Mouse (Mus musculus) hindbrain, embryonic 16.5 days (tissue): ENCODE measurements around the gene Pdgfd. TPM values are rescaled to one million over a fixed set of nuclear protein-coding genes. Genes with fewer than 3 reads are reported as not detected.

Experiments
- ATAC-seq: fragments of 200-750 bp; cut with Nextera tagmentation; 2 replicates; pipeline ENCODE4 v1.8.0; 2017; ENCODE audit warnings: moderate TSS enrichment, moderate library complexity
- H3K27ac ChIP-seq: fragments of 300-500 bp; sonication (generic); 2 replicates; pipeline ENCODE4 v1.5.1; 2014; ENCODE audit warnings: low read depth, mild to moderate bottlenecking, control low read depth, low read length, moderate library complexity
- H3K27me3 ChIP-seq: fragments of 300-500 bp; sonication (generic); replicated peaks from 2 replicates; pipeline ENCODE4 v1.6.1; 2014; ENCODE audit warnings: low read length; ENCODE audit not compliant: control insufficient read depth, insufficient read depth
- H3K36me3 ChIP-seq: fragments of 300-500 bp; sonication (generic); 2 replicates; pipeline ENCODE4 v1.6.1; 2014; ENCODE audit warnings: mild to moderate bottlenecking, low read length, moderate library complexity, mixed read lengths; ENCODE audit not compliant: control insufficient read depth, insufficient read depth
- H3K4me1 ChIP-seq: fragments of 300-500 bp; sonication (generic); 2 replicates; pipeline ENCODE4 v1.6.1; 2014; ENCODE audit warnings: low read depth, low read length; ENCODE audit not compliant: control insufficient read depth, insufficient read depth
- H3K4me2 ChIP-seq: fragments of 300-500 bp; sonication (generic); 2 replicates; pipeline ENCODE4 v1.6.1; 2014; ENCODE audit warnings: mild to moderate bottlenecking, low read length, control low read depth, moderate library complexity
- H3K4me3 ChIP-seq: fragments of 300-500 bp; sonication (generic); 2 replicates; pipeline ENCODE4 v1.5.1; 2014; ENCODE audit warnings: mild to moderate bottlenecking, low read length, control low read depth, moderate library complexity
- H3K9ac ChIP-seq: fragments of 300-500 bp; sonication (generic); 2 replicates; pipeline ENCODE4 v1.6.1; 2014; ENCODE audit warnings: low read depth, mild to moderate bottlenecking, control low read depth, low read length, moderate library complexity
- H3K9me3 ChIP-seq: fragments of 300-500 bp; sonication (generic); 2 replicates; pipeline ENCODE4 v1.6.1; 2014; ENCODE audit warnings: mild to moderate bottlenecking, low read length, moderate library complexity; ENCODE audit not compliant: control insufficient read depth
- WGBS: fragments of 180-500 bp; shearing (Covaris S2); extraction: QIAGEN DNeasy Blood & Tissue Kit; methylation state at CpG from one replicate; pipeline ENCODE4 v1.1.7; 2014; 5-methylcytosine and 5-hydroxymethylcytosine counted together
- polyA plus RNA-seq: library from polyadenylated mRNA; unstranded; fragments of >200 nt; fragmentation: Nextera tagmentation; extraction: Ambion mirVana; gene quantifications from 2 replicates; pipeline ENCODE4 v1.2.1, GENCODE M21; 2015

The Pdgfd gene
- polyA plus RNA-seq, 1 experiment from 2014 or later, result 5.3 TPM

- Histone ChIP-seq H3K36me3 (no peaks in the 10 kb centered on the region), H3K4me3 (no peak overlapping the region), H3K9me3 (no peaks in the 10 kb centered on the region), H3K4me1 (no peaks in the 10 kb centered on the region), H3K27me3 (no peaks in the 10 kb centered on the region), H3K9ac (no peak overlapping the region), H3K27ac (no peak overlapping the region), H3K4me2 (no peak overlapping the region)
- WGBS, result 92% methylated on average over 3 of the region's 3 CpGs
- ATAC-seq, result no peak
Observed at GRCm38 (mm10) chr9:6338344-6338743, 170.0 kb downstream of the Pdgfd start.

- no peaks in the 10 kb centered on the region for H3K36me3 ChIP-seq
- no peak overlapping the region for H3K9ac ChIP-seq
- H3K4me2 ChIP-seq, result no peak overlapping the region
- no peaks in the 10 kb centered on the region for H3K9me3 ChIP-seq
- H3K27me3 ChIP-seq, result no peaks in the 10 kb centered on the region
- H3K4me3 ChIP-seq, result no peak overlapping the region
- 85% methylated on average over 1 of the region's 1 CpGs for WGBS
- H3K27ac ChIP-seq, result no peak overlapping the region
- no peak for ATAC-seq
- no peaks in the 10 kb centered on the region for H3K4me1 ChIP-seq
Observed at GRCm38 (mm10) chr9:6339394-6339793, 171.0 kb downstream of the Pdgfd start.

GRCm38 (mm10) chr9:6340750-6341149, 172.4 kb downstream of the Pdgfd start:
- Histone ChIP-seq H3K36me3 (no peaks in the 10 kb centered on the region), H3K27me3 (no peaks in the 10 kb centered on the region), H3K9me3 (no peaks in the 10 kb centered on the region), H3K27ac (no peak overlapping the region), H3K4me1 (no peaks in the 10 kb centered on the region), H3K4me3 (no peak overlapping the region), H3K4me2 (no peak overlapping the region), H3K9ac (no peak overlapping the region)
- ATAC-seq, result no peak

- Histone ChIP-seq H3K27me3 (no peaks in the 10 kb centered on the region), H3K9ac (no peak overlapping the region), H3K4me1 (no peaks in the 10 kb centered on the region), H3K9me3 (no peaks in the 10 kb centered on the region), H3K27ac (no peak overlapping the region), H3K4me3 (no peak overlapping the region), H3K4me2 (no peak overlapping the region), H3K36me3 (no peaks in the 10 kb centered on the region)
- ATAC-seq, result no peak
- WGBS, result 93% methylated on average over 10 of the region's 10 CpGs
Observed at GRCm38 (mm10) chr9:6342854-6343253, 174.5 kb downstream of the Pdgfd start.

- H3K27me3 ChIP-seq, result no peaks in the 10 kb centered on the region
- no peak for ATAC-seq
- no peaks in the 10 kb centered on the region for H3K9me3 ChIP-seq
- no peak overlapping the region for H3K9ac ChIP-seq
- H3K4me3 ChIP-seq, result no peak overlapping the region
- no peaks in the 10 kb centered on the region for H3K36me3 ChIP-seq
- 55% methylated on average over 2 of the region's 2 CpGs for WGBS
- no peaks in the 10 kb centered on the region for H3K4me1 ChIP-seq
- no peak overlapping the region for H3K4me2 ChIP-seq
- no peak overlapping the region for H3K27ac ChIP-seq
Observed at GRCm38 (mm10) chr9:6344514-6344913, 176.1 kb downstream of the Pdgfd start.

- Histone ChIP-seq H3K4me1 (no peaks in the 10 kb centered on the region), H3K4me2 (no peak overlapping the region), H3K4me3 (no peak overlapping the region), H3K27ac (no peak overlapping the region), H3K9me3 (no peaks in the 10 kb centered on the region), H3K27me3 (no peaks in the 10 kb centered on the region), H3K36me3 (no peaks in the 10 kb centered on the region), H3K9ac (no peak overlapping the region)
- peak; percentile 60; the same call in 1 of the 2 replicates for ATAC-seq
- 69% methylated on average over 4 of the region's 4 CpGs for WGBS
Observed at GRCm38 (mm10) chr9:6344924-6345323, 176.5 kb downstream of the Pdgfd start.

- Histone ChIP-seq H3K4me1 (no peaks in the 10 kb centered on the region), H3K27me3 (no peaks in the 10 kb centered on the region), H3K9me3 (no peaks in the 10 kb centered on the region), H3K9ac (no peak overlapping the region), H3K4me3 (no peak overlapping the region), H3K4me2 (no peak overlapping the region), H3K27ac (no peak overlapping the region), H3K36me3 (no peaks in the 10 kb centered on the region)
- ATAC-seq, result no peak
- 84% methylated on average over 1 of the region's 1 CpGs for WGBS
Observed at GRCm38 (mm10) chr9:6345366-6345765, 177.0 kb downstream of the Pdgfd start.

- Histone ChIP-seq H3K36me3 (no peaks in the 10 kb centered on the region), H3K27me3 (no peaks in the 10 kb centered on the region), H3K9me3 (no peaks in the 10 kb centered on the region), H3K27ac (no peak overlapping the region), H3K4me2 (no peak overlapping the region), H3K4me3 (no peak overlapping the region), H3K9ac (no peak overlapping the region), H3K4me1 (no peaks in the 10 kb centered on the region)
- WGBS, result 69% methylated on average over 1 of the region's 1 CpGs
- peak; percentile 84 for ATAC-seq
Observed at GRCm38 (mm10) chr9:6353257-6353960, 185.0 kb downstream of the Pdgfd start.

- H3K9me3 ChIP-seq, result no peaks in the 10 kb centered on the region
- H3K4me3 ChIP-seq, result no peak overlapping the region
- no peaks in the 10 kb centered on the region for H3K36me3 ChIP-seq
- no peak overlapping the region for H3K4me2 ChIP-seq
- H3K4me1 ChIP-seq, result no peaks in the 10 kb centered on the region
- H3K27me3 ChIP-seq, result no peaks in the 10 kb centered on the region
- no peak for ATAC-seq
- 94% methylated on average over 2 of the region's 2 CpGs for WGBS
- no peak overlapping the region for H3K27ac ChIP-seq
- no peak overlapping the region for H3K9ac ChIP-seq
Observed at GRCm38 (mm10) chr9:6360795-6361194, 192.4 kb downstream of the Pdgfd start.
